Mouse (Mus musculus): ENCODE measurements around the gene Mrps23.

GRCm38 (mm10) chr11:88165683-88166364, 38.4 kb upstream of the Mrps23 start:
- no peak for TF ChIP-seq CTCF (IDR thresholded peaks at IDR 0.05; ENCODE audit: low read depth)
- TF ChIP-seq EP300 (optimal IDR thresholded peaks at IDR 0.05), result no peak

Data from stomach, postnatal 0 days (tissue).